Mouse (Mus musculus) spleen, postnatal 14 days (tissue): ENCODE measurements around the gene Arfgef2.

ENCODE experiments used
- DNase-seq, 2 experiments: peaks; one replicate each; pipeline ENCODE4 v3.0.0; 2021 to 2022; ENCODE audit warnings: low spot score in 2 of 2

Arfgef2 gene

GRCm38 (mm10) chr2:166805250-166806172 lies at the start of gene Arfgef2:
TSS of gene Arfgef2 (plus strand) at chr2:166805588.
- DNase-seq, result peak; percentile 81 to 89

DNA sequence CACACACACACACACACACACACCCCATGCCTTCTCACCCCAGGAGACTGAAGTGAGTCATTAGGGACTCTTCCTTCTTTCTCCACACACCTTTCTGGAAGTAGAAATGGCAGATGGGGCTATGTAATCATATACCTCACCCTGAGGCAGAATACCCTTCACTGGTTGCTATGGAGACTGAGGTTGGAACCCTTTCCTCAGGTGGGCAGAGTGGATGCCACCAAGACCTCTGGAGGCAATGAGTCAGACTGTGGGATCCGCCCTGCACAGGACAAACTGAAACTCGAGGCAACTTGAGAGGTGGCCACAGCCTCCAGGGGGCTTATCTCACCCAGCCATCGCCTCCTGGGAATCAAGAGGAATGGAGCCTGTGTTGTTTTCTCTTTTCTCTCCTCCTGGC lies 47.4 kb upstream of the Arfgef2 start:
- DNase-seq, result no peak

DNA sequence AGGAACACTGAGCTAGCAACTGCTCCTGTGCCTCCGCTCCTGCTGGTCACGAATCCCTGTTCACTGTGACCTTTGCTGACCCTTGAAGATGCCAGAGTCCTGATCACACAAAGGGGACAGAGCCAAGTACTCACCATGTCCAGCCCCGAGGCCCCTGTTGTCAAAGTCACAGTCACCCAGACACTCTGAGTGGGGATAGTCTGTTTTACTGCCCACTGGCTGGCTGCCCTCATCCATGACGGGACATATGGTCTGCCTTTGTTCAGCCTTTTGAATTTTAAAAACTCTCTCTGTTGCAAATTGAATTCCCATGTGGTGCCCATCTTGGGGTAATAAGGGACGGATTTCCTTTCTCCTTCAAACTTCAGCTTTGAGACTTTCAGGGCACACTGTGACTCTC lies 41.3 kb upstream of the Arfgef2 start:
- DNase-seq, result no peak

DNA sequence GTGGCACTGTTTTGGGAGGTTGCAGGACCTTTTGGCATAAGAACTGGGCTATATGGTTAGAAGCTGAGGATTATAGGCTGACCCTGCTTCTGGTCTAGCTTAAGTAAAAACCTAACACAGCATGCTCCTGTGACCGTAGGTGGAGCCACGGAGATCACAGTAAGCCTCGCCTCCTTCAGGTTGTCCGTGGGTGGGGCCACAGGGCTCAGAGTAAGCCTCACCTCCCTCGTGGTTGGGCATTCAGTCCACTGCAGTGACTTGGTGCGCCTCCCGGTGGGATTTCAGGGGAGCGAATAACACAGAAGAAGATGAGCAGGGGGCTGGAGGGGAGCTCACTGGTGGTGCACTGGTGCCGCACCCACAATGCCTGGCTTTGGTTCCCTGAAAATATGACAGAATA lies 37.8 kb upstream of the Arfgef2 start:
- DNase-seq, result no peak

DNA sequence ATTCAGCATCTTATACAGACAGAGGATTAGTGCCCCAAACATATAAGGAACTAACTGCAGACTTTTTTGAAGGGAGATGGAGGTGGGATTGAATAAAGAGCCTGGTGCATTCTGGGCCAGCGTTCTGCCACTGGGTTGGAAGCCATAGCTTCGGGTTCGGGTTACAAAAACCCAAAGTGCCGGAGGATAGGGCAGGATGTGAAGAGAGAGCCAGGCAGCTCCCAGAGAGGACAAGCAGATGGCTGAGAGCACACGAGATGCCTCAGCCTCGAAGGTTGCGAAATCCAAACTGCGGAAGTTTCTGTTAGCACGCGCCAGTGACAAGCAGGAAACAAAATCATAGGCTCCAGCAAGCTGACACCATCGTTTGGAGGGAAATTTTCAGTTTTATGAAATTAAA lies 34.0 kb upstream of the Arfgef2 start:
- DNase-seq, result no peak

- DNase-seq, result no peak
Measured at GRCm38 (mm10) chr2:166773587-166773986, 31.8 kb upstream of the Arfgef2 start.

DNA sequence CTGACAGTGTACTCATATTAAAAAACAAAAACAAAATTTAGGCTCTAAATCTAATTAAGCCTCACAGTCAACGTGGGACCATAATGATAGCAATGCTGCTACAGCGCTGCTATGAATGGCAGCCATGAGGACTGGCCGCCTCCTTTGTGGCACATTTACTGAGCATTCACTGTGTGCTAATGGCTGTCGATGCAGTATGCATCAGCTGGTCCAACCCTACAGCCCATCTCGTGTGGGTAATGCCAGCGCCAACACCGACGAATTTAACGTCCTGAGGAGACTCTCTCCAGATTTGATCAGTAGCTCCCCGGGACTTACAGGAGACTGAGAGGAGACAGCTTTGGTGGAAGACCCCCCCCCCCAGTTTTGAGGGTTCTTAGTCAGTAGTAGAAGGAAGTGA lies 31.1 kb upstream of the Arfgef2 start:
- no peak for DNase-seq

GRCm38 (mm10) chr2:166775357-166775893 lies 30.0 kb upstream of the Arfgef2 start:
- no peak for DNase-seq

DNA sequence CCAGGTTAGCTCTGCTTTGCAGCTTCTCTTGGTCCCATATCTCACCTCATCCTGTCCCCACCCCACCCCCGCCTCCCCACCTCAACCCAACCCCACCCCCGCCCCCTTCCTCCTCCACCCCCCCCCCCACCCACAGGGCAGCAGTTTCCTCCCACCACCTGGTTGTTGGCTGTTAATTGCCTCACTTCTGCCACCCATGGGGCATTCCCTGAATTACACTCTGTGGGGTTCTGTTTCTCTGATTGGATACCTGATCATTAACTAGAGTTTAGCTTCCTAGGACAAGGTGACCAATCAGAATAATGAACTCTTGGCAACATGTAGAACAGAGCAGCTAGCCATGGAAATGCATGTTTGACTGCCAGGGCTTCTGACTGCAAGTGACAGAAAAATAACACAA lies 29.1 kb upstream of the Arfgef2 start:
- peak; percentile 45 to 66 for DNase-seq

DNA sequence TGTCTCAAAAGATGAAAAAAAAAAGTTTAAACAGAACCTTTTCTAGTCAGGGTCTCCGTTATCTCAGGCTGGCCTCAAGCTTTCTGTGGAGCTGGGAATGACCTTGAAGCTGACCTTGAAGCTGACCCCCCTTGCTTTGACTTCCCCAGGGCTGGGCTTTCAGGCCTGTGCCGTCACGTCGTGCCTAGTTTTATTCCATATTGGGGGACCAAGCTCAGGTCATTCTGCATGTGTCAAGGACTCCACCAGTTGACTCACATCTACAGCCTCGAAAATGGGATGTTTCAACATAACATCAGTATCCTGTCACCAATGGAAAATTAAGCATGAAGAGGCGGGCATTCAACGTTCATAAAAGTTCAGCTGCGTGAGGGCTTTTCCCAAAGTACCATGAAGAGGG lies 25.4 kb upstream of the Arfgef2 start:
- no peak for DNase-seq

DNA sequence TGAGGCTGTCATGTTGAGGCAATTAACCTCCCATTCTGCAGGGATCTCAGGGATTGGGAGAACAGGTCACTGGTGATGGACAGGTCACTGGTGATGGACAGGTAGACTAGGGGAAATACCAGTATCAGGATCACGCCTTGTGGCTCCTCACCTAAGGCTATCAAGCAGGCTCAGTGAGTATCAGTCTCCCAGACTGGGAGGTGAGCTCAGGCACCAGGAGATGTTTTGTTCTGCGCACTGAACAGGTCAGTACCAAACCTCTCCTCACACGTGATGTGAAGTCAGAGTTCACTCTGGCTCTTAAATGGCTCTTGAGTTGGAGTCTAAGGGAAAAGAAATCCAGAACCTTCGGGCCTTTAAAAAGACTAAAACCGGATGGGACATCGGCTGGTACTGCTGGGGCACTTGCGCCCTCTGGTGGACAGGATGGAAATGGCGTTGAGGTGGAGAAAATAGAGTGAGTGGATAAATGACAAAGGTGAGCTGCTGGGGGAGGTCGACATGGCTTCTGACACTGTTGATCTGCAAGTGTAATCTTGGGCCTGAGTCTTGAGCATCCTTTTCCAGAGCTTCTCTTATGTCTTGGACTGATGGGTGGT lies 24.3 kb upstream of the Arfgef2 start:
- peak; percentile 59 to 79 for DNase-seq

GRCm38 (mm10) chr2:166784376-166784775 lies 21.0 kb upstream of the Arfgef2 start:
- no peak for DNase-seq

DNA sequence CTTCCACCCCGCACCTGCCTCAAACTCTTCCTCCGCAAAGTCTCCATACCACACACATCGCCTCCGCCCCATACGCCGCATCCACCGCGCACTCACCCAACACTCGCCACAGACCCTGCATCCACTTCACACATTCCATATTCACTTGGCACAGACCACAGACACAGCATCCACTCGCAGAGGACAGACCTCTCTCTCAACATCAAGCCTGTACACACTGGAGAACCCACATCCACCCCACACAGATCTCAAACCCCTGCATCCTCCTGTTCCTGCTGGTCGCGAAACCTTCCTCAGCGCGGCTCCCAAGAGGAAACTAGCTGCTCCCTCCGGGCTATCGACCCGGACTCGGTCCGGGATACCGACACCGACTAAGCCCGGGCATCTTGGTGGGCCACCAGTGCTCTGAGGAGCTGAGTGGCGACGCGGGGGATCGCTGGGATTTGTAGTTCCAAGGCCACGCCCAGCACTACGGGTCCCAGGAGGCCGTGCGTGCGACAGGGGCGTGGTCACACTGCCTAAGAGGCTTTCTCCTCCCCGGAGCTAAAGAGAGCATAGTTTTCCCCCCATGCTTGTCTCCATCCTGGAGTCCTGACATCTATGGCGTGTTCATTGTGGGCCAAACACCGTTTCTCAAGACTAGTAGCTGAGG lies 18.9 kb upstream of the Arfgef2 start:
- DNase-seq, result peak; percentile 70 to 81

DNA sequence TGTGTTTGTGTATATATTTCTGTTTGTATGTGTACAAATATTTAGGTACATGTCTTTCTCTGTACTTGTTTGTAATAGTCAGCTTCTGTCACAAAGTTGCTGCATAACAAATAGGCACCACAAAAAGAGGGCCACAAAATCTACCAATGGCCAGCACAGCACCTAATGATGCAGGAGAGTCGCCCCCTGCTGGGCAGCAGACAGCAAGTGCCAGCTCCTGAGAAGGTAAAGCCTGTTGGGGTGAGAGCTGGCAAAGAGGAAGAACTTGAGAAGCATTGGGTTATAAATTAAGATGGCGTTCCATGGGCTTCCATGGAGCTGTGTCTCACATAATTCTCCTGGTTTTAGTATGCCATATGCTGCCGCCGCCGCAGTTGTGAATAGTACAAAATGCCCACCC lies 13.7 kb upstream of the Arfgef2 start:
- DNase-seq, result no peak

DNA sequence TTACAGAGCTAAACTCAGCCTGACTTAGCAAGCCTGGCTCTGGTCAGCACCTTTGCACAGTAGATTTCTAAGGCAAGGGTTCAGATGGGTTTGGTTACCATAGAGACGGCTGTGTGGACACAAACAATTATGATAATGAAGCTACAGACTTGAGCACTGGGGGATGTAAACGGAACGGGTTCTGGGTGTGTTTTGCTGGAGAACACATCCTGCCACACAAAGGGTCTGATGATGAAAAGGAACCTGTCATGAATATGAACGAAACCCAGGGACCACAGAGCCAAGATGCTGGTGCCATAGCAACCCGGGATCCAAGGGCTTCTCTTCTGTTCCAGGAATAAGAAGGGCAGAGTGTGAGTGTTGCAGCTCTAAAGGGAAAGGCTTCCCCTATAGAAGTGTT lies 13.0 kb upstream of the Arfgef2 start, which contains the start of gene Trp53rkb:
Gene Trp53rkb, plus strand, starts transcription at position 177 of the 400 bp plus-strand sequence.
- DNase-seq, result no peak

DNA sequence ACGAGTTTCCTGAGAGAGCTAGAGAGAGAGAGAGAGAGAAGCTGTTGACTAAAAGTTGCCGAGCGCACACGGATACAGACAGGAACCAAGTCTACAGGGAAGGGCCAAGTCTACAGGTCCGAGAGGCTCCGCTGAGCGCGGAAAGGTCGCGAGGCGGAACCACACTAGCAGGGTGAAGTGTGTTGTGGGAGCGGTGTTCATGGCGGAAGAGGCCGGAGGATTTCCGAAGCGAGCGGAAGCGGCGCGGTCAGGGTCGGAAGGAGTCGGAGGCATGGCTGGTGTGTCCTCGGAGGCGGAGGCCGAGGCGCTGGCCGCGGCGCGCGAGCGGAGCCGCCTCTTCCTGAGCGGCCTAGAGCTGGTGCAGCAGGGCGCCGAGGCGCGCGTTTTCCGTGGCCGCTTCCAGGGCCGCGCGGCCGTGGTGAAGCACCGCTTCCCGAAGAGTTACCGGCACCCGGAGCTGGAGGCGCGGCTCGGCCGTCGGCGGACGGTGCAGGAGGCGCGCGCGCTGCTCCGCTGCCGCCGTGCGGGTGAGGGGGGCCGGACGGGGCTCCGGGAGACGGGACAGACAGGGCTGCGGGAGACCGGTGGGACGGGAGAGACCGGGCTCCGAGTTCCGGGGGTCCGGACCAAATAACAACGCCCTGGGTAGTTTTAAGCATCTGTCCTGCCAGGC lies 11.7 kb upstream of the Arfgef2 start:
- peak; percentile 78 to 85 for DNase-seq

DNA sequence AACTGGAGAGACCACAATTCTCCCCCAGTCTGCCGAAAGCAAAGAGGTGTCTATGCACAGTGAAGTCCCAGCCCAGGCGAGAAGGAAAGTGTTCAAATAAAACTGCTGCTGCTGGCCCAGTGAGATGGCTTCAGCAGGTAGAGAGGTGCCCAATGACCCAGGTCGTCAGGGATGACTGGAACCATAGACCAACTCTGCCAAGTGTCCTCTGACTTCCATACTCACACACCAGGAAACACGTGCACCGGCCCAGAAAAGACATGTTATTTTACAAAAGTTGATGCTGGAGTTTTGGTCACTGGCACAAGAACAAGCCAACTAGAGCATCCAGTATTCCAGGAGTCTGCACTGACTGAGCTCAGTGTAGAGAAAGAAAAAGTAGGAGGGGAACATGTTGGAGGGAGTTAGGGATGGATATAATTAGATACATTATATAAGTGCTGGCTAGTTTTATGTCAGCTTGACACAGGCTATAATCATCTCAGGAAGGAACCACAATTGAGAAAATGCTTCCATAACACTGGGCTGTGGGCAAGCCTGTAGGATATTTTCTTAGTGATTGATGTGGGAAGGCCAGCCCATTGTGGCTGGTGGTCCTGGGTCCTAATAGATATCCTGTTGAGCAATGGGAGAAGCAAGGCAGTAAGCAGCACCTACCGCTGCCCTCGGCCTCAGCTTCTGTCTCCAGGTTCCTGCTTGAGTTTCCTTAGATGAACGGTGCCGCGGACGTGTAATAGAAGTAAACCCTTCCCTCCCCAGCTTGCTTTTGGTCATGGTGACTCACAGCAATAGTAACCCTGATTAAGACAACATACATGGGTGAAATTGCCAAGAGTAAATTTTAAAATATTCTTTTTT lies 5.5 kb upstream of the Arfgef2 start:
- no peak for DNase-seq

- no peak for DNase-seq
Measured at GRCm38 (mm10) chr2:166800473-166800857, 4.9 kb upstream of the Arfgef2 start.

DNA sequence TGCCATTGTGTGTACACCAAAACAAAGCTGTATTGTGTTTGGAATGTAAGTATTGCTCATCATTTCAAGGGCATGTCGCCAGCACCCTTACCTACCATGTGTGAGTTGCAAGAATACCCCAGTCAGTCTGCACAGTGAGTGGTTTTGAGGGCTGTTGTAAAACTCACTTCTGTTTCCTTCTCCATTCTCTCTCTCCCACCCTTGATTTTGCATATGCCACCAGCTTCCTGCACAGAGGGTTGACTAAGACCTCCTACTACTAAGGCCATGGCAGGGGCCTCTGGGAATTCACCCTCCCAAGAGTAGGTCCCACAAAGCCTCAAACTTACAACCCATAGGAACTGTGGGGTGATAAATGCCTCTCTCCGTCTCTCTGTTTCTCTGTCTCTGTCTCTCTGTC lies 4.0 kb upstream of the Arfgef2 start:
- no peak for DNase-seq

GRCm38 (mm10) chr2:166803298-166803697 lies 2.1 kb upstream of the Arfgef2 start:
- no peak for DNase-seq

DNA sequence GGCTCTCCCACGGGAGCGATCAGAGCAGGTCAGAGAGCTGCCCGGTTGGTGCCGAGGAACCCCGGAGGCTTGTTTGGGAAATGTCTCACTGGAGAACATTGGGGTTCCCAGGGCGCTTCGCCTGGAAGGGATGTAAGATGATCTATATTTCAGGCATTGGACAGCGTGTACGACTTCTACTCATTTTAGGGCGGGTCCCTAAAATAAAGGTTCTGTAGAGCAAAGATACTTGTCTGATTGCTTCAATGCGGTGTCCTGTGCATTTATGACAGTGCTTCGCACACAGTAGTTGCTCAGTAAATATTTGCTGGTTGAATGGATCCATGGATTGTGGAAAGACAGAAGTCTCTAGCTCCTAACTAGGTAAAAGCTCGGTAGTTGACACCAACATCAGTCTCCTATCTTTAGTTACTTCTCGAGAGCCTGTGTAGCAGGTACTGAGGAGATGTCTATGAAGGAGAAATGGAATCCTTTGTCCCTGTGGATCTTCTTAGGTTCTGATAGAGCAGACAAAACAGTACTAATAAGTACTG lies 851 bp downstream of the Arfgef2 start:
- DNase-seq, result no peak
